Comparison of ENCODE assay signal across 15 mouse cellular contexts in genomic region chr10:114013427-114013826, GRCm38 (mm10).
"Had no signal": no experiment of that assay in that cellular context is flagged by ENCODE, and none has a peak within 500 bp of the region (broad histone marks: within the 10 kb centered on the region; RNA-seq: fewer than 3 reads in every experiment).

No protein-coding gene starts in this region.

- H3K27ac ChIP-seq: layer of hippocampus, adult 2 months; limb, embryonic 12.5 days; liver, embryonic 13.5 days; lung, embryonic 15.5 days; macrophage; neural tube, embryonic 15.5 days; stomach, postnatal 0 days had no signal

- H3K27me3 ChIP-seq: limb, embryonic 12.5 days; liver, embryonic 13.5 days; lung, embryonic 15.5 days; megakaryocyte, embryonic 14.5 days; neural tube, embryonic 15.5 days had no signal

- H3K4me3 ChIP-seq: layer of hippocampus, adult 2 months; limb, embryonic 12.5 days; liver, embryonic 13.5 days; lung, embryonic 15.5 days; megakaryocyte, embryonic 14.5 days; myocyte; neural tube, embryonic 15.5 days had no signal

- H3K36me3 ChIP-seq: limb, embryonic 12.5 days; liver, embryonic 13.5 days; lung, embryonic 15.5 days; neural tube, embryonic 15.5 days had no signal

- H3K4me2 ChIP-seq: limb, embryonic 12.5 days; liver, embryonic 13.5 days; lung, embryonic 15.5 days; neural tube, embryonic 15.5 days had no signal

- H3K9ac ChIP-seq: limb, embryonic 12.5 days; liver, embryonic 13.5 days; liver, postnatal 0 days; lung, embryonic 15.5 days; neural tube, embryonic 15.5 days had no signal

- H3K4me1 ChIP-seq: limb, embryonic 12.5 days; liver, embryonic 13.5 days; lung, embryonic 15.5 days; megakaryocyte, embryonic 14.5 days; neural tube, embryonic 15.5 days had no signal

- H3K9me3 ChIP-seq: limb, embryonic 12.5 days; liver, embryonic 13.5 days; lung, embryonic 15.5 days; neural tube, embryonic 15.5 days had no signal

- ATAC-seq: liver, postnatal 0 days had no signal

- DNase-seq: kidney, postnatal 10 days; kidney, postnatal 4 days; liver; liver, embryonic 13.5 days; liver, postnatal 0 days; lung, postnatal 14 days; thymus, postnatal 4 days had no signal
